Mouse (Mus musculus) brain, embryonic 14.5 days (tissue): Measurements from ENCODE around the gene Fbxo4.

ENCODE experiments used
- CTCF ChIP-seq: fragments of 200-500 bp; IDR thresholded peaks from 2 replicates; pipeline ENCODE4 v1.5.1; 2012; ENCODE audit warnings: inconsistent platforms, mild to moderate bottlenecking, moderate library complexity, borderline replicate concordance; ENCODE audit not compliant: insufficient read depth, insufficient read length; ENCODE audit errors: extremely low read depth
- POLR2A ChIP-seq: fragments of 200-500 bp; IDR thresholded peaks from 2 replicates; pipeline ENCODE4 v1.6.1; 2012; ENCODE audit warnings: mild to moderate bottlenecking, inconsistent platforms, borderline replicate concordance; ENCODE audit not compliant: poor library complexity, insufficient read depth, insufficient read length, severe bottlenecking; ENCODE audit errors: extremely low read depth

DNA sequence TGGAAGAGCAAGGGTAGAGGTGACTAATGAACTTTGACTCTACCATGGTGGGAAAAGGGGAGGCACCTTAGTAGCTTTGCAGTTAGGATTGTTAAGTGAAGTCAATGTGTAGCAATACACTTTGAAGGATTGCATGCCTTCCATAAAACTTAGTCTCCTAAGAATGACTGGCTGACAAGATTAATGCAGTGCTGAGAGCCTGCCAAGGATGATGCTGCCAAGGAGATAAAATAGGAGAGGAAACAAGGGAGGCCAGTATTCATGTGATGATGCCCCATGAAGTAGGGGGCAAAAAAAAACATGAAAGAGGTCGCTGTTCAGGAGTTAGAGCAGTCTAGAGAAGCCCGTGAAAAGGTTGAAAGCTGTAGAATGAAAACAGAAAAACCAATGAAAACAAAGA, 5.5 kb upstream of the Fbxo4 start:
- TF ChIP-seq CTCF (no peak), POLR2A (no peak)
